Mouse (Mus musculus) left cerebral cortex, postnatal 10 days (tissue): ENCODE data around the gene Chchd4. TPM values are rescaled to one million over a fixed set of nuclear protein-coding genes. Genes with fewer than 3 reads are reported as not detected.
"Not testable (repeated sequence)": the region's sequence is repeated elsewhere in the genome, so short reads cannot be mapped to it uniquely, and the experiment has no call there.

Experiments used
- DNase-seq, 2 experiments: peaks; one replicate each; pipeline ENCODE4 v3.0.0; 2021 to 2022; ENCODE audit warnings: low spot score in 2 of 2, mixed read lengths in 1 of 2; ENCODE audit errors: extremely low spot score in 1 of 2
- intact Hi-C: fragments of 180-260 bp; cut with DNase I; formaldehyde crosslinking; loops from one replicate; pipeline ENCODE4 v1.15.1; 2025
- total RNA-seq, 2 experiments: library from RNA; stranded (reverse); gene quantifications; 2 replicates each; pipeline ENCODE4 v1.2.3; 2021

The Chchd4 gene
- total RNA-seq, 2 experiments from 2014 or later: 19.3 to 19.7 TPM

DNA sequence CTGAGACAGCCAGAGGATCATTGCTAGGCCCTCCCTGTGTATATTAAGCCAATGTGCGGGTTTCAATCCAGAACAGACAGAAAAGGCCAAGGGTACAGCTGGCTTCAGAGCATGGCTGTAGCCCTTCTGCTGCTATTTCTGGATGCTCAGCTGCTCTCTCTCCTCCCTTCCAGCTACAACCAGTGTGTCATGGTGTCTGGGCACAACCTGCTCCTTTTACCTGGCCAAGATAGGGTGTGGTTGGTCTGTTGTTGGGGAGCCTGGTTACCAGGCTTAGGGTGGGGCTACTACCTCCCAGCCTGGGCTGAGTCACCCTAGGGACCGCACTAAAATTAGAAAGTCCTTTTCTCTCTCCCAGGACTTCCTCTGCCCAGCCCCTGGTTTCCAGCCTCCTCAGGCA lies 10.0 kb upstream of the Chchd4 start:
- intact Hi-C loops: no loop called here
- no peak for DNase-seq

GRCm38 (mm10) chr6:91476541-91476940 lies 3.2 kb upstream of the Chchd4 start:
- no peak for DNase-seq
- intact Hi-C loops: no loop called here

DNA sequence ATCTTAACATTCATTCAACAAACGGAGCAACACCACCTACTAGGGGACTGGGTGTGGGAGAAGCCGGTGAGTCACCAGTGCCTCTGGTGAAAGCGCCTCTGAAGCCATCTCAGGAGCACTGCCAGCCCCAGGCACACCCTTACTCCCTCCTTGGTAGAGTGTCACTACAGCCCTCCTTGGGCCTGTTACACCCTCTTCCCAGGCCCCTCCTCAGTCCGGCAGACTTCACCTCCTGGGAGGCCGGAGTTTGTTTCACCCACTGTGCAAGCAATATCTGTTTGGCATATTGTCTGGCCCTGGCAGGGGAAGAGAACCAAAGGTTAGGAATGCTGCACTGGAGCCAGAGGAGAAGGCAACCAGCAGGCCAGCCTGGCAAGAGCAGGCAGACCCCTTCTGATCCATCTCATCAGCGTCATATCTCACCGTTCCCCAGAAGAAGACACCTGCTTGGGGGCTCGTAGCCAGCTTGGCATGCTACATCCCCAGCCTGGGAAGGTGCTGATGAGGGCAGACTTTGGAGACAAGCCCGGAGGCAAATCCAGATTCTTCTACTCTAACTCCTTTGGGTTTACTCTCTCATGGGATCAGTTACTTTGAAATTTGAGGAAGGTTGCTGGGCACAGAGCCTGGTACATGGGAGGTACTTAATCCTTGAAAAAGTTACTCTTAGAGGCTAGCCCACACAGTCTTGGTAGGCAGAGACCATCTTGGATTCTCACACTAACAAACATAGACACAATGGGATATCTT lies 1.3 kb upstream of the Chchd4 start:
- no peak for DNase-seq

GRCm38 (mm10) chr6:91473805-91474440 lies 577 bp upstream of the Chchd4 start:
- intact Hi-C loops: no loop called here
- no peak for DNase-seq

More for the DNA sequence above, 1.3 kb upstream of the Chchd4 start:
- intact Hi-C loops: no loop called here

DNA sequence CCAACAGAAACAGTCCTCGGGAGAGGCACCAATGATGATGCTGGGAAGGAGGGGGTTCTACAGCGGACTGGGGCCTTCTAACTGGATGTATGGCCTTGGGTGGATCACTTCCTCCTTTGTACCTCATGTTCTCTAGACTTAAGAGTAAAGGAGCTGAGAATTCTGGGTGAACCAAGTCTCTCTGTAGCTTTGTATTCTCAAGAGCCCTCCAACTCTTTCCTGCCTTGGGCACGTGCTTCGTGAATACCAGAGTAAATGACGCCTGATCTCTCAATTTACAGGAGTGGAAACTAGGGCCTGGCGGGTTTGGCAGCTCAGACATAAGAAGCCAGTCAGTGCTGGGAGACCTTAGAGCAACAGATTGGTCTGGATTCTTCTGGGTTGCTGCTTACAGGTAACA lies 1.0 kb downstream of the Chchd4 start:
- intact Hi-C loops: no loop called here
- DNase-seq: no peak

DNA sequence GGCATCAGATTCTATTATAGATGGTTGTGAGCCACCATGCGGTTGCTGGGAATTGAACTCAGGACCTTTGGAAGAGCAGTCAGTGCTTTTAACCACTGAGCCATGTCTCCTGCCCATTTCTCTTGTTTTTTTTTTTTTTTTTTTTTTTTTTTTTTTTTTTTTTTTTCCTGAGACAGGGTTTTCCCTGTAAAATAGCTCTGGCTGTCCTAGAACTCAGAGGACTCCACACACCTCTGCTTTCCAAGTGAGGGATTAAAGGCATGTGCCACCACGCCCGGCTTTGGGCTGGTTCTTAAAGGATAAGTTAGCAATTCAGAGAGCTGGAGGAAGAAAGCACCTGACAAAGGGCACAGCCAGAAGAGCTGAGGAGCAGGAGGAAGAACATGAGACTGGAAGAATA lies 1.9 kb downstream of the Chchd4 start:
- intact Hi-C loops, DNase-seq: not testable (repeated sequence)

DNA sequence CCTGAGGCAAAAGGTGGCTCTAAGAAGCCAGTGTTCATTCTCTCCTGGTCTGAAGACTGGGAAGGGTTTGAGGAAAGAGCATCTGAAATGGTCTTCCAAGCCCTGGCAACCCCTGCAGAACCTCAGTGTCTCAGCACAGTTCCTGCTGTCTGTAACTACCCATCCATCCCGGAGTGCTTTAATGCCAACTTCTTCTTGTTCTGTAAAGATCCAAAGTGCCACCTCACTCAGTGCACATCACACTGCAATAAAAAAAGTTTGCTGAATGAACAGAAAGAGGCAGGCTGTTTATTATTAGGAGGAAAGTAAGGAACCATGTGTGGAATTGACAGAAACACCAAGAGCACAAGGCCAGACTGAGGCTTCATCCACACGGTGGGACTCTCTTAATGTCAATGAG lies 2.6 kb downstream of the Chchd4 start:
- intact Hi-C loops: no loop called here
- DNase-seq: no peak

- intact Hi-C loops: no loop called here
- DNase-seq: no peak
These were observed 6.2 kb downstream of the Chchd4 start for GRCm38 (mm10) chr6:91467106-91467505.

- intact Hi-C loops: no loop called here
These were observed 7.6 kb downstream of the Chchd4 start for GRCm38 (mm10) chr6:91465756-91466155.

GRCm38 (mm10) chr6:91459471-91459870 lies 13.9 kb downstream of the Chchd4 start:
- intact Hi-C loops: no loop called here
- DNase-seq: no peak

More at GRCm38 (mm10) chr6:91465756-91466155, 7.6 kb downstream of the Chchd4 start:
- DNase-seq: no peak

DNA sequence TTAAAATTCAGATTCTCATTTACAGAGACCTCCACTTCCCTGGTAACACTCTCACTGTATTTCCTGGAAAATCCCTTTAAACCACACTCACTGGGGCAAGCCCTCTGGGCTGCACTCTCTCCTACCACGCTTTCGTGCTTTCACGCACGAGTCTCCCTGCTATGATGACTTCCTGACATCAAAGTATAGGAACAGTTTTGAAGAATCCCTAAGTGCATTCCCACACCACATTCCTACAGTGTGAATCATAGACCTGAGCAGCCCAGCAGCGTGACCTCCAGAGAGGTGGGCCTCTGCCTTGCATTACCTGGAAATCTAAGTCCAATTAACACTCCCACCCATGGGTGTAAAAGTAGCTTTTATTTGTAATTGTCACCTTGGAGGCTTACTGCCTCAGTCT lies 18.8 kb downstream of the Chchd4 start:
- intact Hi-C loops: no loop called here
- no peak for DNase-seq

GRCm38 (mm10) chr6:91452056-91452455 lies 21.3 kb downstream of the Chchd4 start:
- intact Hi-C loops: no loop called here
- no peak for DNase-seq

GRCm38 (mm10) chr6:91449472-91450225 lies 23.7 kb downstream of the Chchd4 start:
- intact Hi-C loops: no loop called here
- DNase-seq: no peak

- DNase-seq: no peak
- intact Hi-C loops: no loop called here
These were observed 28.0 kb downstream of the Chchd4 start for GRCm38 (mm10) chr6:91445316-91445715.

DNA sequence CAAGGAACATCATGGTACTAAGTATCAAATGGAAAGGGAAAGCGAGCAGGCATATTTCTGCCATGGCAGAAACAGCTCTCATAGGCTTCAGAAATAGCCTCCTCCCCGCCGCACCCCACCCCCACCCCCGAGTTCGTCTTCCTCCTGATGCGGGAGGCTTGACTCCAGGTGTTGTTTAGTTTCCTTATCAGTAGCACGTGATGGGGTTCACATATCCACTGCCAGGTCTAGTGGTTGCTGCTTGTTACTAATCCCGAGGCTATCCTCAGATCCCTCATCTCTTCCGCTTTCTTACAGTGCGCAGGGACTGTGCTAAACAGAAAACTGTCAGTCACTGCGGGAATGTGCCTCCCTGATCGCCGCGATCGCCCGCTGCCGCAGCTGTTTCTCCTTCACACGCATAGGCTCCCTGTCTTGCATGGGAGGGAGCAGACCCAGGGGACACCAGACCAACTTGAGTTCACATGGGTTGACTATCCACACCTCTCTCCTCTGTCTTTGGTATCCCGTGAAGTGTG lies 32.1 kb downstream of the Chchd4 start:
- intact Hi-C loops: no loop called here
- DNase-seq: no peak

GRCm38 (mm10) chr6:91440474-91441144 lies 32.7 kb downstream of the Chchd4 start:
- DNase-seq: peak; percentile 97
- intact Hi-C loops: no loop called here

GRCm38 (mm10) chr6:91424151-91424550 lies 49.2 kb downstream of the Chchd4 start:
- no peak for DNase-seq
- intact Hi-C loops: no loop called here

GRCm38 (mm10) chr6:91421629-91422028 lies 51.7 kb downstream of the Chchd4 start:
- intact Hi-C loops: no loop called here
- DNase-seq: no peak

DNA sequence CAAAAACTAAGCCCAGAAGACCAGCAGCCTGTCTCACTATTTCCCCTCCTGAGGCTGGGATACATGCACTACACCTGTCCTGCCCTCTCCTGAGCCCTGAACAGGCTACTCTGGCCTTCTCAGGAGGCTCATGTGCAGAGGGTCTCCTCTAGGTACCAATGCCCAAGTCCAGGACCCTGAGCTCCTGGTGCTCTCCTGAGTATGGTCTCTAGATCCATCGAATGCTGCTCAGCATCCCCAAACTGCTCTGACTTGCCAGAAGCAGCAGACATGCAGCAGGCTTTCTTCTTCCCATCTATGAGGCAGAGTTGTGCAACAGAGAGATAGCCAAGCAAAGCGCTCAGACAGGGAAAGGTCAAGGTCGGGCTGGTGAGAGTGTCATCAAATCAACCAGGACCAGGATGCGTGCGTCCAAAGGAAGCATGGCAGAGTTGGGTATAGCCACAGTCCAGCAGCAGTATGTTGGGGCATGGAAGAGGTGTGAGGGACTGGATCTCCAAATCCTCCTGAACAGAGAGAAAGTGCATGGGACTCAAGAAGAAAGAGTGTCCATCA lies 56.0 kb downstream of the Chchd4 start:
- intact Hi-C loops: no loop called here
- no peak for DNase-seq
